Mouse (Mus musculus) megakaryocyte, embryonic 14.5 days (primary cell): Measurements from ENCODE around the gene S100a2.

ENCODE experiments used
- FLI1 ChIP-seq: IDR thresholded peaks from 2 replicates; pipeline ENCODE4 v1.6.1; 2012; ENCODE audit warnings: low read length, inconsistent platforms, mixed read lengths
- GATA1 ChIP-seq: IDR thresholded peaks from 3 replicates; pipeline ENCODE4 v1.6.1; 2012; ENCODE audit warnings: mixed read lengths, low read length, inconsistent platforms, borderline replicate concordance

GRCm38 (mm10) chr3:90597736-90598135 is 7.7 kb downstream of the S100a2 start:
- TF ChIP-seq GATA1 (no peak), FLI1 (no peak)
